Mouse (Mus musculus) embryonic facial prominence, embryonic 10.5 days (tissue): Measurements from ENCODE around the gene Pecam1. TPM values are rescaled to one million over a fixed set of nuclear protein-coding genes. Genes with fewer than 3 reads are reported as not detected.
A peak's percentile ranks its signal among the peaks of the same experiment; 100 is the strongest.
"Not testable (repeated sequence)": the region's sequence is repeated elsewhere in the genome, so short reads cannot be mapped to it uniquely, and the experiment has no call there.

ENCODE experiments used
- DNase-seq: peaks from one replicate; pipeline ENCODE4 v3.0.0-alpha.2; 2017; ENCODE audit warnings: low spot score
- H3K27ac ChIP-seq: fragments of 300-500 bp; sonication (generic); replicated peaks from 2 replicates; pipeline ENCODE4 v1.5.1; 2016; ENCODE audit warnings: mild to moderate bottlenecking
- H3K27me3 ChIP-seq: fragments of 300-500 bp; sonication (generic); replicated peaks from 2 replicates; pipeline ENCODE4 v1.6.1; 2016; ENCODE audit warnings: low read depth, mild to moderate bottlenecking; ENCODE audit not compliant: poor library complexity, severe bottlenecking
- H3K36me3 ChIP-seq: fragments of 300-500 bp; sonication (generic); replicated peaks from 2 replicates; pipeline ENCODE4 v1.6.1; 2016; ENCODE audit warnings: mild to moderate bottlenecking, moderate library complexity
- H3K4me1 ChIP-seq: fragments of 300-500 bp; sonication (generic); 2 replicates; pipeline ENCODE4 v1.6.1; 2016
- H3K4me3 ChIP-seq: fragments of 300-500 bp; sonication (generic); 2 replicates; pipeline ENCODE4 v1.5.1; 2016; ENCODE audit warnings: mild to moderate bottlenecking, moderate library complexity
- H3K9me3 ChIP-seq: fragments of 300-500 bp; sonication (generic); 2 replicates; pipeline ENCODE4 v1.6.1; 2016; ENCODE audit warnings: mild to moderate bottlenecking
- WGBS: fragments of 180-500 bp; shearing (Covaris S2); methylation state at CpG from one replicate; pipeline ENCODE4 v1.1.7; 2016; 5-methylcytosine and 5-hydroxymethylcytosine counted together
- polyA plus RNA-seq: library from polyadenylated mRNA; unstranded; fragments of >200 nt; fragmentation: Nextera tagmentation; extraction: Ambion mirVana; gene quantifications from 2 replicates; pipeline ENCODE4 v1.2.1, GENCODE M21; 2016

The Pecam1 gene
- polyA plus RNA-seq, 1 experiment from 2014 or later = 20.8 TPM

DNA sequence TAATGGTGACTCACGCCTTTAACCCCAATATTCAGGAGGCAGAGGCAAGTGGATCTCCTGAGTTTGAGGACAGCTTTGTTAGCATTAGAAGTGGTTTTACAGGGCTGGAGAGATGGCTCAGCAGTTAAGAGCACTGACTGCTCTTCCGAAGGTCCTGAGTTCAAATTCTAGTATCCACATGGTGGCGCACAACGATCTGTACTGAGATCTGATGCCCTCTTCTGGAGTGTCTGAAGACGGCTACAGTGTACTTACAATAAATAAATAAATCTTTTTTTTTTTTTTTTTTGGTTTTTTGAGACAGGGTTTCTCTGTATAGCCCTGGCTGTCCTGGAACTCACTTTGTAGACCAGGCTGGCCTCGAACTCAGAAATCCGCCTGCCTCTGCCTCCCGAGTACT lies 9.7 kb downstream of the Pecam1 start:
- DNase-seq, H3K9me3 ChIP-seq, H3K36me3 ChIP-seq, H3K27me3 ChIP-seq, H3K4me3 ChIP-seq, H3K27ac ChIP-seq: not testable (repeated sequence)
- 87% methylated on average over 8 of the region's 8 CpGs for WGBS
- H3K4me1 ChIP-seq = peaks cover 27% of the 10 kb centered on the region

DNA sequence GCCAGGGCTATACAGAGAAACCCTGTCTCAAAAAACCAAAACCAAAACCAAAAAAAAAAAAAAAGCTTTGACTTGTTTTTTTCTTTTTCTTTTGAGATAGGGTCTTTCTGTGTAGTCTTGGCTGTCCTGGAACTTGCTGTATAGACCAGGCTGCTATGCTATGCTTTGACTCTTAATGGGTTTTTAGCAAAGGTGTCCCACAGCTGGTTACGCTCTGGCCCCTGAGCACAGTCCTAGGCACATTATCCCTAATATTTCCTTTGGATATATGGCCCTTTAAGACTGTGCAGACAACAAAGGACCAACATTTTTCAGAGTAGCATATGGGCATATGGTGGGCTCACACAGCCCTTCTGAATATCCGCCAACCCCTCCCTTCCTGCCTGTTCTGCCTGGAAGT lies 11.3 kb downstream of the Pecam1 start:
- Histone ChIP-seq H3K4me1 (peaks cover 27% of the 10 kb centered on the region), H3K27me3 (no peaks in the 10 kb centered on the region), H3K9me3 (no peaks in the 10 kb centered on the region), H3K36me3 (no peaks in the 10 kb centered on the region), H3K27ac (no peak overlapping the region), H3K4me3 (no peak overlapping the region)
- no peak for DNase-seq
- WGBS = 91% methylated on average over 2 of the region's 2 CpGs

DNA sequence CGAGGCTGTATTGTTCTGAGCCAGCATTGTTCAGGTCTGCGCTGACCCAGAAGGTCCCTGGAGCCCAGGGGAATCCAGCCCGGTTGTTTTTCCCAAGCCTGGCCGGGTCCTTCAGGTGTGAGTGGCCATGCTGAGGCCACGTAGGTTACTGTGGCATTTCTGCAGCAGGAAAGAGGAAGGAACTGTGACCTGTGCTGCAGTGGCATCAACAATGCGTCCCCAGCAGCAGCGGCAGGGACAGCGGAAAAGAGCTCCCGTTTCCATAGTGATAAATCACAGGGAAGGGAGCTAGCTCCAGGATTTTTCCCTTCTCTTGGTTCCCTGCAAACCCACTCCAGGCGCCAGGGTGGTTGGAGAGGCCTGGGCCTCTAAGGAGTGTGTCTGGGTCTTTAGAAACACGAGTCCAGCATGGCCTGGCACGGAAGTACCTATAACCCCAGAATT lies 13.2 kb downstream of the Pecam1 start:
- peak; percentile 40 for DNase-seq
- H3K27ac ChIP-seq = peak overlapping the region; percentile 75

GRCm38 (mm10) chr11:106736614-106737013 lies 13.8 kb downstream of the Pecam1 start:
- Histone ChIP-seq H3K36me3 (no peaks in the 10 kb centered on the region), H3K27me3 (no peaks in the 10 kb centered on the region), H3K9me3 (no peaks in the 10 kb centered on the region), H3K27ac (peak overlapping the region; percentile 75), H3K4me1 (peaks cover 22% of the 10 kb centered on the region), H3K4me3 (no peak overlapping the region)
- DNase-seq = no peak
- 53% methylated on average over 3 of the region's 3 CpGs for WGBS

More for the DNA sequence above, 13.2 kb downstream of the Pecam1 start:
- peaks cover 22% of the 10 kb centered on the region for H3K4me1 ChIP-seq
- no peak overlapping the region for H3K4me3 ChIP-seq
- H3K36me3 ChIP-seq = no peaks in the 10 kb centered on the region
- no peaks in the 10 kb centered on the region for H3K9me3 ChIP-seq
- no peaks in the 10 kb centered on the region for H3K27me3 ChIP-seq
- 19% methylated on average over 12 of the region's 12 CpGs for WGBS

DNA sequence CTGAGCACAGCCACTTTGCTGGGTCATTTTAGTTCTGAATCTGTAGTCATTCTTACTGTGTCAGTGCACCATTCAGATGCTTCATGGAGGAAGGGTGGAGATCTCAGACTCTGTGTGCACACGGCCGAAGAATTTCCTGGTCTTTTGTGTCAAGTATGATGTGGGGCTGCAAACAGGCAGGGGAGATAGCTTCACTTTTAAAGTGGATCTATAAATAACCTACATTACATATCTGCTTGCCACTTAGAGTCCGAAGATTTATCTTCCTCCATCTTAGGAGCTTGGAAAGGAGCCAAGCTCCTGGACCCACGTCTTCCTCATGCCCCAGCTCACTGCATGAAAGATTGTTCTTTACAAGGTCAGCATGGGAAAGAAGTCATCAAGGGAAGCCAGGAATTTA lies 19.7 kb downstream of the Pecam1 start:
- no peaks in the 10 kb centered on the region for H3K27me3 ChIP-seq

DNA sequence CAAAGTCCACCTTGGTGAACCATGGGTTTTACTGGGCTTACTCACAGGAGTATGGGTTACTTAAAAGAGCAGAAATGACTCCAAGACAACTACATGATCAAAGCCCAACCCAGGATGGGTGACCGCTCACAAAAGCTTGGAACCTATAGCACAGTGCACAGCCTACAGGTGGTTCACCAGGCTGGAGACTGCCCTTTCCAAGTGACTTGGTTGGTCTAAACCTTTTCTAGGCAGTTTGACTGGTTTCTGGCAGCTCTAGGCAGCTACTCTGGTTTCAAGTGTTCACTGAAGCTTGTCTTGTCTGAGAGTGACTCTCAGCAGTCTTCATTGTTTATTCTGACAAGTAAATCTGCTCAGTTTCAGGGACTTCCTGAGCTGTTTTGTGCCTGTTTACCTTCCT lies 20.8 kb downstream of the Pecam1 start:
- no peak overlapping the region for H3K4me3 ChIP-seq
- no peaks in the 10 kb centered on the region for H3K27me3 ChIP-seq
- no peaks in the 10 kb centered on the region; the same call in 1 of the 2 replicates for H3K9me3 ChIP-seq
- no peak overlapping the region for H3K27ac ChIP-seq
- peaks cover 23% of the 10 kb centered on the region for H3K4me1 ChIP-seq
- H3K36me3 ChIP-seq = no peaks in the 10 kb centered on the region
- no peak for DNase-seq
- 94% methylated on average over 1 of the region's 1 CpGs for WGBS

More for the DNA sequence above, 19.7 kb downstream of the Pecam1 start:
- H3K27ac ChIP-seq = no peak overlapping the region
- DNase-seq = no peak
- no peaks in the 10 kb centered on the region; the same call in 1 of the 2 replicates for H3K9me3 ChIP-seq
- H3K4me1 ChIP-seq = peaks cover 23% of the 10 kb centered on the region
- no peak overlapping the region for H3K4me3 ChIP-seq
- H3K36me3 ChIP-seq = no peaks in the 10 kb centered on the region
- WGBS = 90% methylated on average over 4 of the region's 4 CpGs

DNA sequence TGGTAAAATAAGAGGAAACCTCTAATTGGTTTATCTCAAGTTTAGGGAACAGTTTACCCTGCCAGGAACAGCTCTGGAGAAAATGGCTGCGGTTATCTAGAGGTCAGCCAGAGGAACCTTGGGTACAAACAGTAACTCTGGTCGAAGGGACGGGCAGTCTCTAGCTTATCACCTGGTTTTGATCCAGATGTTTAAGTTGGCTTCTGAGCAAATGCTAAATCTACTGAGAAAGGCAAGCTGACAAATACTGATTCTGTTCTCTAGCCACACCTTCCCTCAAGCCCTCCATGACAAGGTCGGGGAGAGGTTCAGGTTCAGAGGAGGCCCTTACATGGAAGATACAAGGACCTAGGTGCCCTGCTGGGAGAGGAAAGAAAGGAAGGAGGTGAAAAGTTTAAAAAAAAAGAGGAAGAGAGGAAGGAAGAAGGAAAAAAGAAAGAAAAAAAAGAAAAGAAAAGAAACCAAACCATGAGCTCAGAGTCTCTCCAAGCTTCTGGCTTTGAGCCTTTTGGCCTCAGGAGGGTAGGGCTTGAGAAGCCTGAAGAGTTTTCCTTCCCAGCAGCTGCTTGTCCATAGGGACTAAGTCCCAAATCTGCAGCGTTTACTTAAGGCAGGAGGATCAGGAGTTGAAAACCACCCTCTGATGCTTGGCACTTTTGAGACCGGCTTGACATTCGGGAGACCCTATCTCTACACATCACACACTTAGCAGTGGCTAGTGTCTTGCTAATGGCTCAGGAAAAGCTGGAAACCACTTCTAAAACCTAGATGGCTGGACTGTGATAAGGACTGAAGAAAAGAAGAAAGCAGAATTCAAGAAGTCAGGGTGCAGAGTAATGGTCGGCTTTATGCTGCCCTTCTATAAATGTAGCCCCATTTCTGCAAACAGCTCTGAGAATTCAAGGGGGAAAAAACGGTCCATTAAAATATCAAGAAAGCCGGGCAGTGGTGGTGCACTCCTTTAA lies 21.7 kb downstream of the Pecam1 start:
- H3K4me3 ChIP-seq = no peak overlapping the region
- peak overlapping the region; percentile 70 for H3K27ac ChIP-seq
- 73% methylated on average over 10 of the region's 10 CpGs for WGBS
- no peak for DNase-seq
- no peaks in the 10 kb centered on the region for H3K36me3 ChIP-seq
- H3K27me3 ChIP-seq = no peaks in the 10 kb centered on the region
- H3K4me1 ChIP-seq = peaks cover 23% of the 10 kb centered on the region
- H3K9me3 ChIP-seq = no peaks in the 10 kb centered on the region; the same call in 1 of the 2 replicates

DNA sequence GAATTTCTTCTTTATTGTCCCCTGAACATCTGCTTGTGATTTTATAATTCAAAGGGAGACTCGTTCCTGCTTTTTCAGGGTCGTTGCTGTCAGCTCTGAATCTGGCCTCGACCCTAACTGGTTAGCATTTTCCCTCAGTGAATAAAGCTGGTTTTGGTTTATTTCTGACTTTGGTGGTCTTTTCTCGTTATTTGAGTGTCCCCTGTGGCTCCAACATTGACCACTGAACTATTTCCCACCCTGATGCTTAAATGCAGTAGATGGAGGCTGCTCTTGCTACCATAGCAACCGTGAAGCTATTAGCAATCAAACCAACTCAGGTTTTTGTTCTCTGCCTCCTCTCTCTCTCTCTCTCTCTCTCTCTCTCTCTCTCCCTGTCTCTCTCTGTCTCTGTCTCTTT lies 22.5 kb downstream of the Pecam1 start:
- Histone ChIP-seq H3K9me3 (no peaks in the 10 kb centered on the region; the same call in 1 of the 2 replicates), H3K36me3 (no peaks in the 10 kb centered on the region), H3K27ac (peak overlapping the region; percentile 70), H3K4me1 (peaks cover 27% of the 10 kb centered on the region), H3K4me3 (no peak overlapping the region), H3K27me3 (no peaks in the 10 kb centered on the region)
- peak; percentile 34 for DNase-seq
- WGBS = 38% methylated on average over 5 of the region's 5 CpGs

DNA sequence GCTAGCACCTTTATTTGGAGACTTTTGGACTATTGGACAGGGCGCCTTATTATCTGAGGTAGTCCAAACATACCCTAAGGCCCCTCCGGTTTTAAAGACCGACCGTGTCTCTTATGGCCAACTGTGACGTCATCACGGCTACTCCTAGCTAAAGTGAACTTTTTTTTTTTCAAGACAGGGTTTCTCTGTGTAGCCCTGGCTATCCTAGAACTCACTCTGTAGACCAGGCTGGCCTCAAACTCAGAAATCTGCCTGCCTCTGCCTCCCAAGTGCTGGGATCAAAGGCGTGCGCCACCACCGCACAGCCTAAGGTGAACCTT lies 25.6 kb downstream of the Pecam1 start:
- 94% methylated on average over 9 of the region's 9 CpGs for WGBS
- H3K4me3 ChIP-seq, H3K36me3 ChIP-seq, H3K27ac ChIP-seq, DNase-seq, H3K27me3 ChIP-seq, H3K9me3 ChIP-seq: not testable (repeated sequence)
- peaks cover 33% of the 10 kb centered on the region for H3K4me1 ChIP-seq

GRCm38 (mm10) chr11:106724176-106724915 lies 26.1 kb downstream of the Pecam1 start:
- Histone ChIP-seq H3K9me3 (no peaks in the 10 kb centered on the region), H3K36me3 (no peaks in the 10 kb centered on the region), H3K27ac (no peak overlapping the region), H3K4me1 (peaks cover 33% of the 10 kb centered on the region), H3K4me3 (no peak overlapping the region), H3K27me3 (no peaks in the 10 kb centered on the region)
- 89% methylated on average over 10 of the region's 10 CpGs for WGBS
- no peak for DNase-seq

DNA sequence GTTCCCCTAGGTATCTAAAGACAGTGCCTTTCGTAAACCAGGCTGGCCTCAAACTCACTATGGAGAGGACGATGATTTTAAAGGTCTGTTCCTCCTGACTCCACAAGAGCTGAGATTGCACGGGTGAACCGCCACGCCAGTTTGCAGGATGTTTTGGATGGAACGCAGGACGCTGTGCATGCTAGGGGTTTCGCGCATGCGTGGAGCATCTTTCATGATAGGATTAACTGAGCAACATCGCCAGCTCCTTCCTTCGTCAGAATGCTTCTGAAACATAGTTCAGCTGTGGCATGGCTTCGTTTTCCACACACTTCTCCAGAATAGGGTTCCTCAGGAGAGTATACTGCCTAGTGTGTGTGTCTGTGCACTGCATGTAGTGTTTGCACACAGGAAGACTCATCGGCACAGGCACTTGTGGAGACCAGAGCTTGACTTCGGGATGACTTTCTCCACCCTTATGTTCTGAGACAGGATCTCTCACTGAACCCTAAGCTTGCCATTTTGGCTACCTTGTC lies 26.8 kb downstream of the Pecam1 start:
- no peak for DNase-seq
- H3K27me3 ChIP-seq = no peaks in the 10 kb centered on the region
- no peak overlapping the region for H3K27ac ChIP-seq
- no peaks in the 10 kb centered on the region for H3K9me3 ChIP-seq
- H3K4me1 ChIP-seq = peaks cover 29% of the 10 kb centered on the region
- WGBS = 79% methylated on average over 15 of the region's 15 CpGs
- H3K36me3 ChIP-seq = no peaks in the 10 kb centered on the region
- no peak overlapping the region for H3K4me3 ChIP-seq

GRCm38 (mm10) chr11:106722831-106723361 lies 27.5 kb downstream of the Pecam1 start:
- H3K27me3 ChIP-seq = no peaks in the 10 kb centered on the region
- H3K36me3 ChIP-seq = no peaks in the 10 kb centered on the region
- 26% methylated on average over 7 of the region's 7 CpGs for WGBS
- peak overlapping the region; percentile 10; the same call in 1 of the 2 replicates for H3K27ac ChIP-seq
- H3K4me3 ChIP-seq = no peak overlapping the region
- H3K9me3 ChIP-seq = no peaks in the 10 kb centered on the region
- no peak for DNase-seq
- peaks cover 21% of the 10 kb centered on the region for H3K4me1 ChIP-seq
